In the genomic region with DNA sequence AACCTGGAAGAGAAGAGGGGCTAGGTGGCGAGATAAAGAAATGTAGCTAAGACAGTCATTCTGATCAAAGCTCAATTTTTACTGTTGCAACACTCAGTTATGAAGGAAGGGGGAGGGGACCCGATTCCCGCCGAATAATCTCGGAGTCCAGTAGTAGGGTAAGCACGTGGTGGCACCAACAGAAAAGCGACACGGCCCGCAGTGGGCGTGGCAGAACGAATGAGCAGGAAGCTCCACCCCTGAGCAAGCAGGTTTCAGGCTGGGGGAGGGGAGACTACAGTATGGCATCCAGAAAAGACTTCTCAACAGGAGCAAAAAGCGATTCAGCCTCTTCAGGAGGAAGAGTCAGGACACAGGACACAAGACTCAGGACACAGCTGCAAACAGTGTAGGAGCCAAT, we compare ENCODE assay signal across 1 mouse cellular context. TPM values are rescaled to one million over a fixed set of nuclear protein-coding genes. Genes with fewer than 3 reads are reported as not detected.
"Had no signal": no experiment of that assay in that cellular context is flagged by ENCODE, and none has a peak within 500 bp of the region (broad histone marks: within the 10 kb centered on the region; RNA-seq: fewer than 3 reads in every experiment).

No protein-coding gene starts in this region.

RNA-seq across cellular contexts. Expression of a gene that starts 23.1 kb away (rescaled TPM):
- polyA plus RNA-seq: spleen, adult 2 months had no signal
